Mouse (Mus musculus) midbrain, postnatal 0 days (tissue): ENCODE data around the gene Tmc6. TPM values are rescaled to one million over a fixed set of nuclear protein-coding genes. Genes with fewer than 3 reads are reported as not detected.
A peak's percentile ranks its signal among the peaks of the same experiment; 100 is the strongest.

ENCODE experiments used
- ATAC-seq: fragments of 200-750 bp; cut with Nextera tagmentation; 2 replicates; pipeline ENCODE4 v1.8.0; 2017; ENCODE audit warnings: moderate number of reproducible peaks, mild to moderate bottlenecking, moderate TSS enrichment, moderate library complexity; ENCODE audit not compliant: low FRiP score
- DNase-seq: peaks from one replicate; pipeline ENCODE4 v3.0.0-alpha.2; 2015; ENCODE audit warnings: low spot score
- H3K27ac ChIP-seq: fragments of 300-500 bp; sonication (generic); 2 replicates; pipeline ENCODE4 v1.5.1; 2014; ENCODE audit warnings: low read depth, mild to moderate bottlenecking, low read length, mixed read lengths
- H3K27me3 ChIP-seq: fragments of 300-500 bp; sonication (generic); 2 replicates; pipeline ENCODE4 v1.6.1; 2014; ENCODE audit warnings: low read length, control low read depth, mixed read lengths; ENCODE audit not compliant: insufficient read depth
- H3K36me3 ChIP-seq: fragments of 300-500 bp; sonication (generic); 2 replicates; pipeline ENCODE4 v1.6.1; 2014; ENCODE audit warnings: low read length, control low read depth, mixed read lengths; ENCODE audit not compliant: insufficient read depth
- H3K4me1 ChIP-seq: fragments of 300-500 bp; sonication (generic); 2 replicates; pipeline ENCODE4 v1.6.1; 2014; ENCODE audit warnings: mild to moderate bottlenecking, control low read depth, antibody characterized with exemption, low read length, mixed read lengths; ENCODE audit not compliant: insufficient read depth
- H3K4me2 ChIP-seq: fragments of 300-500 bp; sonication (generic); 2 replicates; pipeline ENCODE4 v1.6.1; 2014; ENCODE audit warnings: low read depth, mild to moderate bottlenecking, low read length, mixed read lengths; ENCODE audit not compliant: poor library complexity, severe bottlenecking
- H3K4me3 ChIP-seq: fragments of 300-500 bp; sonication (generic); 2 replicates; pipeline ENCODE4 v1.5.1; 2014; ENCODE audit warnings: low read depth, mild to moderate bottlenecking, low read length, moderate library complexity
- H3K9ac ChIP-seq: fragments of 300-500 bp; sonication (generic); replicated peaks from 2 replicates; pipeline ENCODE4 v1.6.1; 2014; ENCODE audit warnings: mild to moderate bottlenecking, low read length, moderate library complexity, mixed read lengths; ENCODE audit not compliant: poor library complexity, severe bottlenecking
- H3K9me3 ChIP-seq: fragments of 300-500 bp; sonication (generic); 2 replicates; pipeline ENCODE4 v1.6.1; 2016; ENCODE audit warnings: low read length, control low read depth
- CTCF ChIP-seq: IDR thresholded peaks from 2 replicates; pipeline ENCODE4 v1.5.1; 2016; ENCODE audit warnings: antibody characterized with exemption, mild to moderate bottlenecking
- WGBS: fragments of 180-500 bp; shearing (Covaris S2); extraction: QIAGEN DNeasy Blood & Tissue Kit; methylation state at CpG from one replicate; pipeline ENCODE4 v1.1.7; 2014; 5-methylcytosine and 5-hydroxymethylcytosine counted together
- polyA plus RNA-seq: library from polyadenylated mRNA; unstranded; fragments of >200 nt; fragmentation: Nextera tagmentation; extraction: Ambion mirVana; gene quantifications from 2 replicates; pipeline ENCODE4 v1.2.1, GENCODE M21; 2015
- total RNA-seq: library from RNA; depleted of rRNA; stranded (reverse); fragments of >200 nt; gene quantifications from 2 replicates; pipeline ENCODE4 v1.2.3, GENCODE M21; 2014

The Tmc6 gene
- total and polyA plus RNA-seq, 2 experiments from 2014 or later: 2.2 to 3.9 TPM

DNA sequence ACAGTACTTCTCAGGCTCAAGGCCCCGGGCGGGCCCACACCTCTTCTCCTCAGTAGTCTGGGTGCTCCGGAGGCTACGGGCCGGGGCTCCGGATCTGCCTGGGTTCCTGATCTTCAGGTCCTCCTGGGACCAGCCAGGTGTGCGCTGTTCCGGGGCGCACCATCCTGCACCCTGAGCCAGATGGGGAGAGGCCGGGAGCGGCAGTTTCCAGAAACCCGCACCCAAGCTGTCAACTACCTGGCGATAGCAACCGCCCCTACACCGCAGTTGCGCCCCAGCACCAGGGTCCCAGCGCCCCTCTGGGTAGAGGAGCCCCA, 1.8 kb downstream of the Tmc6 start:
- Histone ChIP-seq H3K36me3 (no peaks in the 10 kb centered on the region), H3K4me2 (peak overlapping the region; percentile 44), H3K27ac (peak overlapping the region; percentile 57; the same call in 1 of the 2 replicates), H3K27me3 (peaks cover 28% of the 10 kb centered on the region), H3K4me3 (peak overlapping the region; percentile 23), H3K4me1 (no peaks in the 10 kb centered on the region; the same call in 1 of the 2 replicates), H3K9me3 (no peaks in the 10 kb centered on the region), H3K9ac (no peak overlapping the region)
- no peak for DNase-seq
- no peak for TF ChIP-seq CTCF
- ATAC-seq: no peak
- 2% methylated on average over 17 of the region's 17 CpGs for WGBS

DNA sequence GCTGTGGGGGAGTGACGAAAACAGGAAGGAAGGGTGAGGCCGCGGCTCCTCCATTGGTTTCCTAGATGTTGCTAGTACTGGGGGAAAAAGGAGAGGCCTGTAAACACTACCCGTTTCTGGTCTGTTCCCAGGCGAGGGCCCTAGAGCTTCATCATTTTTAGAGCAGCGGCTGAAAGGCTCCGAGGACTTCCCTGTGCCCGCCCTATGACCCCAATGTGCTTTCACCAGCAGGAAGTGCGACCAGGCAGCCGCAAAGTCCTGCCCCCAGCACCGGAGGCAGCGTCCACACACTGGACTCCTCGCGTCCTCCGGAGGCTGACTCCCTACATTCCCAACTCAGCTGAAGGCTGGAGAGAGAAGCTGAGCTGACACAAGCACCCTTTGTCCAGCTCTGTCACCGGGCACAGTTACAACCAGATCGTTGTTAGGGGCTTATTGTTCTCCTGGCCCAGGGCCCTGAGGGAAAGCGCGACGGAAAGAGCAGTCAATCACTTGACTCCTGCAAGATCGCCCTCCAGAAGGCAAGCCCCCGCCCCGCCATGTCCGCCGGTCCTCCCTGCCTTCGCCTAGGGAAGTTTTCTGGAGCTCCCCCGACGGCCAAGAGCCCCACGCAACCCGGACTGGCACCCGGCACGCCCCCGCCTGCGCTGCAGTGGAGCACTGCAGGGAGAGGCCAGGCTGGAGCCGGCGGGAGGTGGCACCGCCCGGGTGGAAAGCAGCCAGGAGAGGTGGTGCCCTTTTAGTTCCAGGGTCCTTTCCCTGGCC, 2.4 kb downstream of the Tmc6 start:
- H3K4me1 ChIP-seq: no peaks in the 10 kb centered on the region; the same call in 1 of the 2 replicates
- H3K36me3 ChIP-seq: no peaks in the 10 kb centered on the region
- DNase-seq: peak; percentile 71
- H3K9ac ChIP-seq: no peak overlapping the region
- no peak for TF ChIP-seq CTCF
- H3K27ac ChIP-seq: peak overlapping the region; percentile 57
- H3K9me3 ChIP-seq: no peaks in the 10 kb centered on the region
- H3K27me3 ChIP-seq: peaks cover 28% of the 10 kb centered on the region
- H3K4me3 ChIP-seq: peak overlapping the region; percentile 23
- H3K4me2 ChIP-seq: peak overlapping the region; percentile 44
- WGBS: 12% methylated on average over 38 of the region's 38 CpGs
- ATAC-seq: peak; percentile 48; the same call in 1 of the 2 replicates

DNA sequence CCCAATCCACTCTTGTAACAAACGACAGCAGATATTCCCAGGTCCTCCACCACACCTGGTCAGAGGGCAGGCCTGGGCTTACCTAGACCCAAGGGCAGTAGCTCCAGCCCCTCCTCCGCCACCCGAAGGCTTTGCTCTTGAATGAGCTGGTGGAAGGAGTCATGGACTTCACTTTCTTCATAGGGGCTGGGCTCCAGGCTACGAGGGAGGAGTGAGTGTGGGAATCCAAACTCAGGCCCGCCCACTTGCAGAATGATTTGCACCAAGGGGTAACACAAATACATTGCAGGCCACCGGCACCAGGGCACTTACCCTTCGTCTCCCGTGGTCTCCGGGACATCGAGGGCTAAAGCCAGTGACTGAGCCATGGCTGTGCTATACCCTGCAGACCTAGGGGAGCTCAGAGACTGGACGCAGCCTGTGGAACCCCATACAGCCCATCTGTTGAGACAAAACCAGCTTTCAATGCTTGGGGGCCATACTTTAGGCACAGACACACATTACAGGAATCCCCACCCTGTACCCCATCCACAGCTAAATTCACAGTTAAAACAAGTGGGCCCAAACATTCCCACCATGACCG, 3.1 kb downstream of the Tmc6 start:
- 77% methylated on average over 12 of the region's 12 CpGs for WGBS
- Histone ChIP-seq H3K27me3 (peaks cover 26% of the 10 kb centered on the region), H3K9me3 (no peaks in the 10 kb centered on the region), H3K27ac (peak overlapping the region; percentile 57), H3K36me3 (no peaks in the 10 kb centered on the region), H3K4me3 (no peak overlapping the region), H3K9ac (no peak overlapping the region), H3K4me1 (no peaks in the 10 kb centered on the region; the same call in 1 of the 2 replicates), H3K4me2 (no peak overlapping the region; the same call in 1 of the 2 replicates)
- no peak for TF ChIP-seq CTCF
- ATAC-seq (no peak), DNase-seq (no peak)

DNA sequence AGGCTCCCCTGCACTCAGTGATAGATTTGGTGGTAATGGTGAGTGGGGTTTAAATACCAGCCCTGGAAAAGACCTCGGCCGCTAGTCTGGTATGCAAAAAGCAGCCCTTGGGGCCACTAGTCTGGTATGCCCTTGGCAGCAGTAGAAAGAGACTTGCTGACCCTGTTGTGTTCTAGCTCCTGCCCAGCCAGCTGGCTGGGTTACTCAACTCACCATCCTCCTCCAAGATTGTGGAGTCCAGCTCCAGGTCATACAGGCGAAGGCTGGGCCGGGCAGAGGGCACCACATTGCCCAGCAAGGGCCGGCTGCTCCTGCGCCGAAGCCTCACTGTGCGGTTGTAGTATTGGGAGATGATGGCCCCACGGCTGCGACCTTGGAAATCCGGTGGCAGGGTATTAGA, 4.0 kb downstream of the Tmc6 start:
- DNase-seq (no peak), ATAC-seq (no peak)
- H3K27me3 ChIP-seq: peaks cover 24% of the 10 kb centered on the region
- H3K4me3 ChIP-seq: no peak overlapping the region
- H3K36me3 ChIP-seq: no peaks in the 10 kb centered on the region
- H3K9ac ChIP-seq: no peak overlapping the region
- WGBS: 91% methylated on average over 11 of the region's 11 CpGs
- no peaks in the 10 kb centered on the region; the same call in 1 of the 2 replicates for H3K4me1 ChIP-seq
- H3K9me3 ChIP-seq: no peaks in the 10 kb centered on the region
- TF ChIP-seq CTCF: no peak
- no peak overlapping the region for H3K27ac ChIP-seq
- no peak overlapping the region for H3K4me2 ChIP-seq

DNA sequence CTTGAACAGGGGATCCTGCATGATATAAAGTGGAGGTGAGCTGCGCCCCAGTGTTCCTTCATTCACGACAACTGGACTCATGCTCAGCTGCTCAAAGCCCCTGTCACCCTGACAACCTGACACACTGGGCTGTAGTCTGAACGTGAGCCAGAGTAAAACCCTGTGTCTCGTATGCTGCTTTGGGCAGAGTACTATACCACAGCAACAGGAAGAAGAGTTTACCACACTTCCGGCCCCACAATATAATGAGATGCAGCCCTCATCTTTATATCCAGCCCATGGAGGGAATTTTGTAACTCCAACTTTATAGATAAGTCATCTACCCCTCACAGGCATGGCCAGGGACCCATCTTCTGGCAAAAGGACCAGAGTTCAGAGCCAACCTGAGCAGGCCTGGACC, 4.9 kb downstream of the Tmc6 start:
- DNase-seq (no peak), ATAC-seq (no peak)
- no peak overlapping the region for H3K9ac ChIP-seq
- peaks cover 23% of the 10 kb centered on the region for H3K27me3 ChIP-seq
- no peaks in the 10 kb centered on the region; the same call in 1 of the 2 replicates for H3K4me1 ChIP-seq
- H3K4me2 ChIP-seq: no peak overlapping the region
- H3K27ac ChIP-seq: no peak overlapping the region
- no peaks in the 10 kb centered on the region for H3K9me3 ChIP-seq
- no peak overlapping the region for H3K4me3 ChIP-seq
- no peaks in the 10 kb centered on the region for H3K36me3 ChIP-seq
- TF ChIP-seq CTCF: no peak
- WGBS: 79% methylated on average over 5 of the region's 5 CpGs
